ENCODE assay signal across 12 mouse cellular contexts in genomic region chr14:100209814-100210419, GRCm38 (mm10).
DNase-seq lines count a peak whose midpoint lies in the region; ATAC-seq and TF ChIP-seq lines count a peak whose summit lies in the region.
"Had no signal": no experiment of that assay in that cellular context is flagged by ENCODE, and none has a peak within 500 bp of the region (broad histone marks: within the 10 kb centered on the region; RNA-seq: fewer than 3 reads in every experiment).

No protein-coding gene starts in this region.

- no peaks in the 10 kb centered on the region for H3K27me3 ChIP-seq in midbrain, embryonic 12.5 days
- H3K27me3 ChIP-seq: intestine, embryonic 15.5 days had no signal

- no peak overlapping the region for H3K9ac ChIP-seq in ES-E14 (ENCODE audit: insufficient read depth, low read depth, low read length, poor library complexity, severe bottlenecking)
- no peak overlapping the region for H3K9ac ChIP-seq in midbrain, embryonic 12.5 days (replicated peaks)
- H3K9ac ChIP-seq: intestine, embryonic 15.5 days had no signal

- no peaks in the 10 kb centered on the region for H3K9me3 ChIP-seq in ES-E14 (ENCODE audit: control insufficient read depth, insufficient read depth, low read depth, low read length)
- H3K9me3 ChIP-seq in midbrain, embryonic 12.5 days = no peaks in the 10 kb centered on the region
- H3K9me3 ChIP-seq: intestine, embryonic 15.5 days had no signal

- peak overlapping the region; percentile 19; the same call in 1 of the 2 replicates for H3K27ac ChIP-seq in ES-E14 (ENCODE audit: insufficient read depth, low read depth, low read length, poor library complexity, severe bottlenecking)
- no peak overlapping the region for H3K27ac ChIP-seq in midbrain, embryonic 12.5 days (replicated peaks)
- H3K27ac ChIP-seq: intestine, embryonic 15.5 days had no signal

- WGBS in midbrain, embryonic 12.5 days = 15% methylated on average over 12 of the region's 12 CpGs

- H3K4me1 ChIP-seq in ES-E14 (ENCODE audit: control insufficient read depth in 2 of 2, insufficient read depth in 2 of 2, low read length in 2 of 2, poor library complexity in 1 of 2) = peaks cover 17 to 19% of the 10 kb centered on the region in 2 experiments
- H3K4me1 ChIP-seq in midbrain, embryonic 12.5 days = peaks cover 16% of the 10 kb centered on the region
- H3K4me1 ChIP-seq: intestine, embryonic 15.5 days had no signal

- H3K4me3 ChIP-seq in ES-E14 (ENCODE audit: insufficient read depth in 1 of 2, low read depth in 1 of 2, low read length in 2 of 2, poor library complexity in 1 of 2, severe bottlenecking in 1 of 2) = no peak overlapping the region; a peak in 1 of 4 replicates
- H3K4me3 ChIP-seq in midbrain, embryonic 12.5 days = no peak overlapping the region
- H3K4me3 ChIP-seq: intestine, embryonic 15.5 days had no signal

- peak overlapping the region; percentile 16 for H3K4me2 ChIP-seq in midbrain, embryonic 12.5 days (replicated peaks)
- H3K4me2 ChIP-seq: intestine, embryonic 15.5 days had no signal

- ATAC-seq in frontal cortex, adult (ENCODE audit: low TSS enrichment) = peak; percentile 24
- no peak for ATAC-seq in midbrain, embryonic 12.5 days (ENCODE audit: low FRiP score, low read depth)
- ATAC-seq: intestine, embryonic 15.5 days had no signal

- in situ Hi-C loops in ES-E14 (cut with MboI; ENCODE audit: low sequenced_read_pairs in 2 of 2, unreplicated experiment in 2 of 2) = no loop called here

- DNase-seq in frontal cortex, postnatal 10 days (ENCODE audit: low spot score in 2 of 2) = no peak
- DNase-seq in A20 (ENCODE audit: low read depth, low spot score) (peak; percentile 77), ES-E14 (ENCODE audit: low read depth, low spot score) (peak; percentile 57)
- DNase-seq in thymus, postnatal 36 days = no peak
- no peak for DNase-seq in layer of hippocampus, postnatal 10 days (ENCODE audit: low spot score in 2 of 2)
- DNase-seq in kidney, postnatal 25 days = no peak
- DNase-seq: gastrocnemius, postnatal 25 days; lung, adult 18-20 months; thymus, postnatal 4 days had no signal

- no peaks in the 10 kb centered on the region for H3K36me3 ChIP-seq in ES-E14 (ENCODE audit: control insufficient read depth, insufficient read depth, low read length, poor library complexity, severe bottlenecking)
- no peaks in the 10 kb centered on the region for H3K36me3 ChIP-seq in midbrain, embryonic 12.5 days
- H3K36me3 ChIP-seq: intestine, embryonic 15.5 days had no signal

TF ChIP-seq in ES-E14, 5 proteins besides CTCF, POLR2A, EP300 and RAD21:
- TF ChIP-seq ZNF384 (IDR thresholded peaks at IDR 0.05; ENCODE audit: low read depth, low read length) = no peak
- no peak for TF ChIP-seq MAFK (IDR thresholded peaks at IDR 0.05; ENCODE audit: insufficient read depth, low read depth, low read length)
- no peak for TF ChIP-seq HCFC1 (IDR thresholded peaks at IDR 0.05; ENCODE audit: borderline replicate concordance, insufficient read depth, low read length)
- no peak for TF ChIP-seq ZC3H11A (IDR thresholded peaks at IDR 0.05; ENCODE audit: borderline replicate concordance, low read depth, low read length)
- TF ChIP-seq CHD2 (IDR thresholded peaks at IDR 0.05; ENCODE audit: low read depth, low read length) = no peak

Comparison
In these comparisons a context has a peak if more than half of its experiments do, and no peak if none do; other contexts are left out.
1. DNase-seq: peak in A20 (single experiment) and ES-E14 (single experiment); none in frontal cortex, postnatal 10 days (0 of 2), thymus, postnatal 36 days (0 of 2), layer of hippocampus, postnatal 10 days (0 of 2) and kidney, postnatal 25 days (0 of 2).